Mouse (Mus musculus): ENCODE data around the gene Inca1.

- TF ChIP-seq POLR2A (IDR thresholded peaks at IDR 0.05; ENCODE audit: low read depth, low read length) (no peak), CTCF (conservative IDR thresholded peaks at IDR 0.05; ENCODE audit: insufficient read depth, insufficient read length, low read depth, low read length) (no peak)
Measured at GRCm38 (mm10) chr11:70656456-70656927, 43.5 kb downstream of the Inca1 start.
